Mouse (Mus musculus) limb, embryonic 11.5 days (tissue): Measurements from ENCODE around the gene Klhl28. TPM values are rescaled to one million over a fixed set of nuclear protein-coding genes. Genes with fewer than 3 reads are reported as not detected.

Source experiments
- ATAC-seq: fragments of 200-750 bp; cut with Nextera tagmentation; 2 replicates; pipeline ENCODE4 v1.8.0; 2017; ENCODE audit warnings: low read depth; ENCODE audit not compliant: insufficient number of reproducible peaks, low FRiP score, low TSS enrichment
- DNase-seq: peaks from one replicate; pipeline ENCODE4 v3.0.0-alpha.2; 2015; ENCODE audit warnings: low spot score
- H3K27ac ChIP-seq: fragments of 300-500 bp; sonication (generic); replicated peaks from 2 replicates; pipeline ENCODE4 v1.5.1; 2014; ENCODE audit warnings: low read depth, mild to moderate bottlenecking, low read length
- H3K27me3 ChIP-seq: fragments of 300-500 bp; sonication (generic); 2 replicates; pipeline ENCODE4 v1.6.1; 2014; ENCODE audit warnings: mild to moderate bottlenecking, low read length, mixed read lengths; ENCODE audit not compliant: control insufficient read depth, insufficient read depth
- H3K36me3 ChIP-seq: fragments of 300-500 bp; sonication (generic); 2 replicates; pipeline ENCODE4 v1.6.1; 2014; ENCODE audit warnings: mild to moderate bottlenecking, low read length, moderate library complexity, mixed read lengths; ENCODE audit not compliant: control insufficient read depth, insufficient read depth
- H3K4me1 ChIP-seq: fragments of 300-500 bp; sonication (generic); 2 replicates; pipeline ENCODE4 v1.6.1; 2014; ENCODE audit warnings: low read length, mixed read lengths; ENCODE audit not compliant: control insufficient read depth, insufficient read depth
- H3K4me2 ChIP-seq: fragments of 300-500 bp; sonication (generic); 2 replicates; pipeline ENCODE4 v1.6.1; 2014; ENCODE audit warnings: low read depth, mild to moderate bottlenecking, moderate library complexity; ENCODE audit not compliant: severe bottlenecking
- H3K4me3 ChIP-seq: fragments of 300-500 bp; sonication (generic); 2 replicates; pipeline ENCODE4 v1.5.1; 2014; ENCODE audit warnings: low read depth, low read length
- H3K9ac ChIP-seq: fragments of 300-500 bp; sonication (generic); 2 replicates; pipeline ENCODE4 v1.6.1; 2014; ENCODE audit warnings: mild to moderate bottlenecking, low read length
- H3K9me3 ChIP-seq: fragments of 300-500 bp; sonication (generic); 2 replicates; pipeline ENCODE4 v1.6.1; 2016; ENCODE audit warnings: low read length; ENCODE audit not compliant: control insufficient read depth
- WGBS: fragments of 180-500 bp; shearing (Covaris S2); extraction: QIAGEN DNeasy Blood & Tissue Kit; methylation state at CpG from one replicate; pipeline ENCODE4 v1.1.7; 2014; 5-methylcytosine and 5-hydroxymethylcytosine counted together
- polyA plus RNA-seq: library from polyadenylated mRNA; unstranded; fragments of >200 nt; fragmentation: Nextera tagmentation; extraction: Ambion mirVana; gene quantifications from 2 replicates; pipeline ENCODE4 v1.2.1, GENCODE M21; 2014

Gene Klhl28
- 10.8 and 11.6 TPM in 2 replicates for polyA plus RNA-seq

GRCm38 (mm10) chr12:64965124-64966026, at the start of gene Klhl28, which contains the start of gene Togaram1:
Gene Klhl28 (minus strand): TSS chr12:64965534.
Gene Togaram1 (plus strand): TSS chr12:64965804.
- Histone ChIP-seq H3K36me3 (no peaks in the 10 kb centered on the region), H3K9me3 (no peaks in the 10 kb centered on the region), H3K9ac (peak within 1 kb of the TSS; percentile 84), H3K4me2 (peak within 1 kb of the TSS; percentile 84), H3K27ac (peak within 1 kb of the TSS; percentile 68; the same call in 1 of the 2 replicates), H3K4me3 (peak within 1 kb of the TSS; percentile 84), H3K4me1 (peaks cover 7% of the 10 kb centered on the region), H3K27me3 (no peaks in the 10 kb centered on the region)
- DNase-seq (peak; percentile 99), ATAC-seq (peak; percentile 100)
- under 1% methylated on average over 45 of the region's 45 CpGs for WGBS

DNA sequence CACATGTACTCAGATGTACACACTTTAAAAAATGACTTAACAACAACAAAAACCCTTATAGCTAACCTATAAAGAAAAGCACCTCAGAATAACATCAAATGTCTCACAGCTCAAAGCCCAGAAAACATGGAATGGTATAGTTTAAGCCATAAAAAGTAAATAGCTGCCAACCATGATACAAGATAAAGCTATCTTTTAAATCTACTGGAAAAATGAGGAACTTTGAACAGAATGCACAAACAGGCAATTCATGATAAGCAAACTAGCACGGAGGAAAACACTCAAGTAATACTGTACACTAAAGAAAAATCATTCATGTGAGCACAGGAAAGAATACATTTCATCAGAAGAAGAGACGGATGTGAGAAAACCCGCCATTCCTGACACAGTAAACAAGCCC, 42.4 kb upstream of the Klhl28 start:
- DNase-seq (no peak), ATAC-seq (no peak)
- H3K4me1 ChIP-seq: no peaks in the 10 kb centered on the region
- no peak overlapping the region for H3K27ac ChIP-seq
- H3K9ac ChIP-seq: no peak overlapping the region
- no peaks in the 10 kb centered on the region for H3K27me3 ChIP-seq
- H3K9me3 ChIP-seq: no peaks in the 10 kb centered on the region
- no peak overlapping the region for H3K4me3 ChIP-seq
- H3K36me3 ChIP-seq: peaks cover 4% of the 10 kb centered on the region; the same call in 1 of the 2 replicates
- WGBS: 95% methylated on average over 3 of the region's 3 CpGs
- H3K4me2 ChIP-seq: no peak overlapping the region

- H3K36me3 ChIP-seq: no peaks in the 10 kb centered on the region; the same call in 1 of the 2 replicates
- no peak overlapping the region for H3K9ac ChIP-seq
- WGBS: 93% methylated on average over 1 of the region's 1 CpGs
- H3K4me2 ChIP-seq: no peak overlapping the region
- no peak overlapping the region for H3K27ac ChIP-seq
- H3K27me3 ChIP-seq: no peaks in the 10 kb centered on the region
- H3K4me3 ChIP-seq: no peak overlapping the region
- no peaks in the 10 kb centered on the region for H3K9me3 ChIP-seq
- H3K4me1 ChIP-seq: no peaks in the 10 kb centered on the region
- no peak for ATAC-seq
- DNase-seq: no peak
Observed at GRCm38 (mm10) chr12:64977518-64977917, 12.2 kb upstream of the Klhl28 start.

- no peak for DNase-seq
- Histone ChIP-seq H3K27me3 (no peaks in the 10 kb centered on the region), H3K27ac (no peak overlapping the region), H3K9ac (no peak overlapping the region), H3K4me2 (no peak overlapping the region), H3K4me3 (no peak overlapping the region), H3K36me3 (no peaks in the 10 kb centered on the region; the same call in 1 of the 2 replicates), H3K9me3 (no peaks in the 10 kb centered on the region), H3K4me1 (no peaks in the 10 kb centered on the region)
- 38% methylated on average over 1 of the region's 1 CpGs for WGBS
- no peak for ATAC-seq
Observed at GRCm38 (mm10) chr12:64976191-64976590, 10.9 kb upstream of the Klhl28 start.

GRCm38 (mm10) chr12:64975558-64975957, 10.2 kb upstream of the Klhl28 start:
- Histone ChIP-seq H3K9ac (no peak overlapping the region), H3K4me3 (no peak overlapping the region), H3K36me3 (no peaks in the 10 kb centered on the region; the same call in 1 of the 2 replicates), H3K4me2 (no peak overlapping the region), H3K4me1 (no peaks in the 10 kb centered on the region), H3K9me3 (no peaks in the 10 kb centered on the region), H3K27ac (no peak overlapping the region), H3K27me3 (no peaks in the 10 kb centered on the region)
- 53% methylated on average over 6 of the region's 6 CpGs for WGBS
- DNase-seq (no peak), ATAC-seq (no peak)

DNA sequence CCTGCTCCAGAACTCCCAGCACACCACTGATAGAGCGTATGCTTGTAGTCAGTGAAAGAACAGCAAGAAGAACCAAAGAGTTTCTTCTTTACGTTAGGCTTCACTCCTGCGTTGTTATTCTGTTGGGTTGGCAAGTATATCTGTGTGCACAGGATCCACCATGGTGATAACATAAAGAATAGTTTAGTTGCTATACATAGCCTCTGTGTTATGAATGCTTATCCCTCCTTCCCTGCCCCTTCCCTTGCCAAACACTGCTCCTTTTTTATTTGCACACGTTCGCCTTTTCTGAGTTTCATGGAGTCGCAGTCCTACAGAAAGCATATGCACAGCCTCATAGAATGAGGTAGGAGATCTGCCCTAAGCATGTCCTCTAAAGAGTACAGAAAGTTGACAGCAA, 6.7 kb upstream of the Klhl28 start:
- H3K4me2 ChIP-seq: no peak overlapping the region
- H3K9me3 ChIP-seq: no peaks in the 10 kb centered on the region
- no peak for DNase-seq
- H3K27me3 ChIP-seq: no peaks in the 10 kb centered on the region
- H3K9ac ChIP-seq: no peak overlapping the region
- no peak for ATAC-seq
- no peaks in the 10 kb centered on the region for H3K36me3 ChIP-seq
- H3K4me3 ChIP-seq: no peak overlapping the region
- WGBS: 87% methylated on average over 6 of the region's 6 CpGs
- peaks cover 2% of the 10 kb centered on the region for H3K4me1 ChIP-seq
- no peak overlapping the region for H3K27ac ChIP-seq

DNA sequence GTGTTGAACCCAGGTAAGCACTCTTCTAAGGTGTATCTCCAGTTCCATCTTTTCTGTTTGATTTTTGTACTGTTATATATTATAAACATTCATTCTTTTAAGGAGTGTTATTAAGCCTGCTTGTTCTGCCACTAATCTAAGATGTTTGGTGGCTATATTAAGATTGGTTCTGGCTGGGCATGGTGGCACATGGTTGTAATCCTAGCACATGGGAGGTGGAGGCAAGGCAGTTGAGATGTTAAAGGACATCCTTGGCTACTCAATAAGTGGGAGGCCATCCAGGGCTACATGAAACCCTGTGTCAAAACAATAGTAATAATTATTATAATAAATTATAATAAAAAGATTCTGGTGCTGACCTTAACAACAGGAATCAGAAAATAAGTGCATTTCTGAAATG, 6.1 kb upstream of the Klhl28 start:
- H3K4me3 ChIP-seq: no peak overlapping the region
- H3K36me3 ChIP-seq: no peaks in the 10 kb centered on the region
- no peak overlapping the region for H3K4me2 ChIP-seq
- no peak overlapping the region for H3K27ac ChIP-seq
- DNase-seq (no peak), ATAC-seq (no peak)
- H3K27me3 ChIP-seq: no peaks in the 10 kb centered on the region
- H3K9me3 ChIP-seq: no peaks in the 10 kb centered on the region
- peaks cover 5% of the 10 kb centered on the region for H3K4me1 ChIP-seq
- no peak overlapping the region for H3K9ac ChIP-seq

GRCm38 (mm10) chr12:64968067-64968466, 2.7 kb upstream of the Klhl28 start:
- H3K9me3 ChIP-seq: no peaks in the 10 kb centered on the region
- H3K4me1 ChIP-seq: peaks cover 7% of the 10 kb centered on the region
- 4% methylated on average over 2 of the region's 2 CpGs for WGBS
- H3K27ac ChIP-seq: no peak overlapping the region
- no peaks in the 10 kb centered on the region for H3K36me3 ChIP-seq
- H3K4me3 ChIP-seq: peak overlapping the region; percentile 84
- DNase-seq: no peak
- no peaks in the 10 kb centered on the region for H3K27me3 ChIP-seq
- peak overlapping the region; percentile 70 for H3K4me2 ChIP-seq
- H3K9ac ChIP-seq: no peak overlapping the region; the same call in 1 of the 2 replicates
- ATAC-seq: no peak
